Mouse (Mus musculus) granulocyte monocyte progenitor cell, adult 5-6 weeks (primary cell): ENCODE measurements around the gene Gng3. TPM values are rescaled to one million over a fixed set of nuclear protein-coding genes. Genes with fewer than 3 reads are reported as not detected.
"Not testable (repeated sequence)": the region's sequence is repeated elsewhere in the genome, so short reads cannot be mapped to it uniquely, and the experiment has no call there.

Source experiments
- ATAC-seq: replicated peaks from 2 replicates; pipeline ENCODE4 v1.8.0; 2016; ENCODE audit warnings: mild to moderate bottlenecking, moderate TSS enrichment, inconsistent platforms; ENCODE audit not compliant: poor library complexity, severe bottlenecking
- total RNA-seq, 2 experiments: library from RNA; stranded (forward) in 1 of 2; stranded (reverse) in 1 of 2; fragments of 200-712, 200-1000 nt in 1 of 2; fragments of >200 nt in 1 of 2; fragmentation: Nextera tagmentation in 1 of 2; gene quantifications; 2 replicates each; pipeline ENCODE4 v1.2.3; 2014 to 2017

Gng3 gene
- total RNA-seq, 2 experiments from 2014 or later = 0.26 TPM; not detected in 1

- peak; percentile 17; the same call in 1 of the 2 replicates for ATAC-seq
Observed at GRCm38 (mm10) chr19:8850402-8850901, 11.5 kb upstream of the Gng3 start, which contains the start of gene Lrrn4cl. TSS of gene Lrrn4cl (plus strand) at chr19:8850768.

- no peak for ATAC-seq
Observed at GRCm38 (mm10) chr19:8848356-8848755, 9.4 kb upstream of the Gng3 start.

GRCm38 (mm10) chr19:8844371-8845129 lies 5.6 kb upstream of the Gng3 start:
- peak; percentile 61 for ATAC-seq

- no peak for ATAC-seq
Observed at GRCm38 (mm10) chr19:8842961-8843360, 4.0 kb upstream of the Gng3 start.

- ATAC-seq = no peak
Observed at GRCm38 (mm10) chr19:8841012-8841411, 2.0 kb upstream of the Gng3 start.

- peak; percentile 62 for ATAC-seq
Observed at GRCm38 (mm10) chr19:8839908-8840791, 1.2 kb upstream of the Gng3 start.

GRCm38 (mm10) chr19:8838041-8838730 lies 808 bp downstream of the Gng3 start:
- no peak for ATAC-seq

GRCm38 (mm10) chr19:8837251-8837791 lies 1.7 kb downstream of the Gng3 start, which contains the start of gene Bscl2:
TSS of gene Bscl2 (plus strand) at chr19:8837467.
- peak; percentile 87 for ATAC-seq

- ATAC-seq = not testable (repeated sequence)
Observed at GRCm38 (mm10) chr19:8836327-8836726, 2.7 kb downstream of the Gng3 start.

- ATAC-seq = no peak
Observed at GRCm38 (mm10) chr19:8832971-8833370, 6.0 kb downstream of the Gng3 start.

- ATAC-seq = no peak
Observed at GRCm38 (mm10) chr19:8831262-8831661, 7.7 kb downstream of the Gng3 start.

- ATAC-seq = no peak
Observed at GRCm38 (mm10) chr19:8830664-8831063, 8.3 kb downstream of the Gng3 start.

GRCm38 (mm10) chr19:8829660-8830059 lies 9.3 kb downstream of the Gng3 start, which contains the start of gene AC129217.1:
TSS of gene AC129217.1 (plus strand) at chr19:8829773.
- peak; percentile 98 for ATAC-seq

GRCm38 (mm10) chr19:8822696-8823095 lies 16.3 kb downstream of the Gng3 start:
- no peak for ATAC-seq

- no peak for ATAC-seq
Observed at GRCm38 (mm10) chr19:8821146-8821545, 17.8 kb downstream of the Gng3 start.

- no peak for ATAC-seq
Observed at GRCm38 (mm10) chr19:8820424-8820956, 18.5 kb downstream of the Gng3 start.

- peak; percentile 80 for ATAC-seq
Observed at GRCm38 (mm10) chr19:8819596-8820423, 19.2 kb downstream of the Gng3 start, which contains the start of gene Hnrnpul2. TSS of gene Hnrnpul2 (plus strand) at chr19:8820010.

GRCm38 (mm10) chr19:8818801-8819595 lies 20.0 kb downstream of the Gng3 start, which contains the start of gene Ttc9c:
TSS of gene Ttc9c (minus strand) at chr19:8819333.
- peak; percentile 74 for ATAC-seq
